Mouse (Mus musculus) liver, postnatal 0 days (tissue): ENCODE data around the gene Insm2. TPM values are rescaled to one million over a fixed set of nuclear protein-coding genes. Genes with fewer than 3 reads are reported as not detected.

Experiments
- ATAC-seq: fragments of 200-750 bp; cut with Nextera tagmentation; 2 replicates; pipeline ENCODE4 v1.8.0; 2017; ENCODE audit warnings: mild to moderate bottlenecking, moderate library complexity
- DNase-seq: peaks from one replicate; pipeline ENCODE4 v3.0.0-alpha.2; 2016
- H3K27ac ChIP-seq: fragments of 300-500 bp; sonication (generic); 2 replicates; pipeline ENCODE4 v1.5.1; 2014; ENCODE audit warnings: antibody characterized with exemption, moderate library complexity, mild to moderate bottlenecking, low read depth
- H3K27me3 ChIP-seq: fragments of 300-500 bp; sonication (generic); 2 replicates; pipeline ENCODE4 v1.6.1; 2014; ENCODE audit warnings: low read length, control low read depth, mixed read lengths; ENCODE audit not compliant: insufficient read depth
- H3K36me3 ChIP-seq: fragments of 300-500 bp; sonication (generic); replicated peaks from 2 replicates; pipeline ENCODE4 v1.6.1; 2014; ENCODE audit warnings: mild to moderate bottlenecking, control low read depth, low read length, moderate library complexity, mixed read lengths; ENCODE audit not compliant: insufficient read depth
- H3K4me1 ChIP-seq: fragments of 300-500 bp; sonication (generic); 2 replicates; pipeline ENCODE4 v1.6.1; 2014; ENCODE audit warnings: antibody characterized with exemption, mild to moderate bottlenecking, control low read depth; ENCODE audit not compliant: insufficient read depth
- H3K4me2 ChIP-seq: fragments of 300-500 bp; sonication (generic); 2 replicates; pipeline ENCODE4 v1.6.1; 2014; ENCODE audit warnings: low read depth, mild to moderate bottlenecking, low read length, moderate library complexity, mixed read lengths
- H3K4me3 ChIP-seq: fragments of 300-500 bp; sonication (generic); 2 replicates; pipeline ENCODE4 v1.5.1; 2014; ENCODE audit warnings: low read depth, low read length
- H3K9ac ChIP-seq: fragments of 300-500 bp; sonication (generic); replicated peaks from 2 replicates; pipeline ENCODE4 v1.6.1; 2014; ENCODE audit warnings: mild to moderate bottlenecking, moderate library complexity
- H3K9me3 ChIP-seq: fragments of 300-500 bp; sonication (generic); 2 replicates; pipeline ENCODE4 v1.6.1; 2016; ENCODE audit warnings: mild to moderate bottlenecking, control low read depth, low read length, mixed read lengths
- CTCF ChIP-seq: sonication (generic); IDR thresholded peaks from 2 replicates; pipeline ENCODE4 v1.5.1; 2016; ENCODE audit warnings: antibody characterized with exemption, low read depth
- EP300 ChIP-seq: IDR thresholded peaks from 2 replicates; pipeline ENCODE4 v1.6.1; 2016; ENCODE audit warnings: antibody characterized with exemption, low read depth, mild to moderate bottlenecking
- WGBS: fragments of 180-500 bp; shearing (Covaris S2); extraction: QIAGEN DNeasy Blood & Tissue Kit; methylation state at CpG from one replicate; pipeline ENCODE4 v1.1.7; 2014; ENCODE audit not compliant: insufficient replicate concordance; 5-methylcytosine and 5-hydroxymethylcytosine counted together
- polyA plus RNA-seq: library from polyadenylated mRNA; unstranded; fragments of >200 nt; fragmentation: Nextera tagmentation; extraction: Ambion mirVana; gene quantifications from 2 replicates; pipeline ENCODE4 v1.2.1, GENCODE M21; 2015

Insm2 gene
- polyA plus RNA-seq, 1 experiment from 2014 or later: 0.05 TPM

- Histone ChIP-seq H3K4me3 (peak overlapping the region; percentile 43), H3K27ac (no peak overlapping the region), H3K36me3 (no peaks in the 10 kb centered on the region), H3K4me2 (peak overlapping the region; percentile 67), H3K9me3 (no peaks in the 10 kb centered on the region), H3K27me3 (peaks cover 43% of the 10 kb centered on the region), H3K4me1 (peaks cover 20% of the 10 kb centered on the region), H3K9ac (no peak overlapping the region)
- DNase-seq: peak; percentile 78
- 1% methylated on average over 95 of the region's 109 CpGs for WGBS
- no peak for TF ChIP-seq CTCF
- TF ChIP-seq EP300: no peak
- ATAC-seq: peak; percentile 83
Measured at GRCm38 (mm10) chr12:55599639-55600502, 644 bp downstream of the Insm2 start.

GRCm38 (mm10) chr12:55600503-55600994, 1.3 kb downstream of the Insm2 start:
- WGBS: 6% methylated on average over 42 of the region's 42 CpGs

GRCm38 (mm10) chr12:55604411-55604810, 5.2 kb downstream of the Insm2 start:
- 48% methylated on average over 3 of the region's 3 CpGs for WGBS
- H3K9me3 ChIP-seq: no peaks in the 10 kb centered on the region
- H3K9ac ChIP-seq: no peak overlapping the region
- H3K4me2 ChIP-seq: no peak overlapping the region
- no peak for ATAC-seq
- H3K27ac ChIP-seq: no peak overlapping the region
- H3K27me3 ChIP-seq: peaks cover 20% of the 10 kb centered on the region
- H3K4me1 ChIP-seq: peaks cover 13% of the 10 kb centered on the region; the same call in 1 of the 2 replicates
- no peaks in the 10 kb centered on the region for H3K36me3 ChIP-seq
- H3K4me3 ChIP-seq: no peak overlapping the region
- no peak for DNase-seq
- no peak for TF ChIP-seq CTCF
- TF ChIP-seq EP300: no peak

More at GRCm38 (mm10) chr12:55600503-55600994, 1.3 kb downstream of the Insm2 start:
- H3K9ac ChIP-seq: no peak overlapping the region
- H3K4me1 ChIP-seq: peaks cover 20% of the 10 kb centered on the region
- no peak overlapping the region for H3K27ac ChIP-seq
- peak overlapping the region; percentile 43; the same call in 1 of the 2 replicates for H3K4me3 ChIP-seq
- H3K36me3 ChIP-seq: no peaks in the 10 kb centered on the region
- peaks cover 43% of the 10 kb centered on the region for H3K27me3 ChIP-seq
- no peaks in the 10 kb centered on the region for H3K9me3 ChIP-seq
- peak overlapping the region; percentile 67; the same call in 1 of the 2 replicates for H3K4me2 ChIP-seq
- TF ChIP-seq CTCF (no peak), EP300 (no peak)
- no peak for DNase-seq
- peak; percentile 49 for ATAC-seq

GRCm38 (mm10) chr12:55607902-55608301, 8.7 kb downstream of the Insm2 start:
- TF ChIP-seq EP300 (no peak), CTCF (no peak)
- Histone ChIP-seq H3K9ac (no peak overlapping the region), H3K36me3 (no peaks in the 10 kb centered on the region; the same call in 1 of the 2 replicates), H3K4me3 (no peak overlapping the region), H3K4me2 (no peak overlapping the region), H3K4me1 (no peaks in the 10 kb centered on the region), H3K27ac (no peak overlapping the region), H3K9me3 (no peaks in the 10 kb centered on the region), H3K27me3 (no peaks in the 10 kb centered on the region)
- DNase-seq (no peak), ATAC-seq (no peak)
- WGBS: 49% methylated on average over 4 of the region's 4 CpGs

- H3K4me3 ChIP-seq: no peak overlapping the region
- no peaks in the 10 kb centered on the region; the same call in 1 of the 2 replicates for H3K36me3 ChIP-seq
- H3K9ac ChIP-seq: no peak overlapping the region
- H3K27ac ChIP-seq: no peak overlapping the region
- TF ChIP-seq EP300 (no peak), CTCF (no peak)
- H3K4me1 ChIP-seq: no peaks in the 10 kb centered on the region
- no peaks in the 10 kb centered on the region for H3K9me3 ChIP-seq
- no peak overlapping the region for H3K4me2 ChIP-seq
- 47% methylated on average over 2 of the region's 2 CpGs for WGBS
- DNase-seq (no peak), ATAC-seq (no peak)
- no peaks in the 10 kb centered on the region for H3K27me3 ChIP-seq
Measured at GRCm38 (mm10) chr12:55610812-55611211, 11.6 kb downstream of the Insm2 start.

- no peak for ATAC-seq
- TF ChIP-seq CTCF: no peak
- TF ChIP-seq EP300: no peak
- 84% methylated on average over 2 of the region's 2 CpGs for WGBS
Measured at GRCm38 (mm10) chr12:55620321-55620720, 21.1 kb downstream of the Insm2 start.

More at GRCm38 (mm10) chr12:55620321-55620720, 21.1 kb downstream of the Insm2 start:
- Histone ChIP-seq H3K36me3 (no peaks in the 10 kb centered on the region), H3K4me1 (0 out of 2 replicates have a peak, but pooled peaks cover 3% of the 10 kb centered on the region), H3K27me3 (no peaks in the 10 kb centered on the region), H3K4me3 (no peak overlapping the region), H3K9me3 (no peaks in the 10 kb centered on the region), H3K4me2 (no peak overlapping the region), H3K9ac (no peak overlapping the region), H3K27ac (no peak overlapping the region)
- DNase-seq: no peak
